Mouse (Mus musculus): ENCODE measurements around the gene Rbm25.
"Not testable (repeated sequence)": the region's sequence is repeated elsewhere in the genome, so short reads cannot be mapped to it uniquely, and the experiment has no call there.

Rbm25 gene

GRCm38 (mm10) chr12:83630936-83631335 is at the start of gene Rbm25:
Rbm25 (plus strand) TSS chr12:83631236.
- DNase-seq = not testable (repeated sequence)

GRCm38 (mm10) chr12:83582106-83582505 is 48.9 kb upstream of the Rbm25 start:
- DNase-seq = no peak

- peak; percentile 36 for DNase-seq
Measured at GRCm38 (mm10) chr12:83582747-83583146, 48.3 kb upstream of the Rbm25 start.

- DNase-seq = no peak
Measured at GRCm38 (mm10) chr12:83586628-83587027, 44.4 kb upstream of the Rbm25 start.

GRCm38 (mm10) chr12:83591754-83592501 is 39.1 kb upstream of the Rbm25 start:
- peak; percentile 46 for DNase-seq

- no peak for DNase-seq
Measured at GRCm38 (mm10) chr12:83594454-83595040, 36.5 kb upstream of the Rbm25 start.

- no peak for DNase-seq
Measured at GRCm38 (mm10) chr12:83596191-83596954, 34.7 kb upstream of the Rbm25 start.

GRCm38 (mm10) chr12:83597025-83597501 is 34.0 kb upstream of the Rbm25 start, which contains the start of gene Zfyve1:
Zfyve1 (minus strand) TSS chr12:83597222.
- peak; percentile 99 for DNase-seq

GRCm38 (mm10) chr12:83597881-83598280 is 33.2 kb upstream of the Rbm25 start:
- no peak for DNase-seq

- DNase-seq = no peak
Measured at GRCm38 (mm10) chr12:83602285-83602684, 28.8 kb upstream of the Rbm25 start.

GRCm38 (mm10) chr12:83606411-83606810 is 24.6 kb upstream of the Rbm25 start:
- DNase-seq = not testable (repeated sequence)

- no peak for DNase-seq
Measured at GRCm38 (mm10) chr12:83617261-83617660, 13.8 kb upstream of the Rbm25 start.

- DNase-seq = no peak
Measured at GRCm38 (mm10) chr12:83618981-83619380, 12.1 kb upstream of the Rbm25 start.

- not testable (repeated sequence) for DNase-seq
Measured at GRCm38 (mm10) chr12:83620694-83621093, 10.3 kb upstream of the Rbm25 start.

- no peak for DNase-seq
Measured at GRCm38 (mm10) chr12:83622031-83622755, 8.8 kb upstream of the Rbm25 start.

- DNase-seq = no peak
Measured at GRCm38 (mm10) chr12:83624321-83624720, 6.7 kb upstream of the Rbm25 start.

- peak; percentile 100 for DNase-seq
Measured at GRCm38 (mm10) chr12:83631743-83632679, 975 bp downstream of the Rbm25 start.

- peak; percentile 69 for DNase-seq
Measured at GRCm38 (mm10) chr12:83632680-83633025, 1.6 kb downstream of the Rbm25 start.

- no peak for DNase-seq
Measured at GRCm38 (mm10) chr12:83633807-83634206, 2.8 kb downstream of the Rbm25 start.

GRCm38 (mm10) chr12:83641233-83641632 is 10.2 kb downstream of the Rbm25 start:
- no peak for DNase-seq

- no peak for DNase-seq
Measured at GRCm38 (mm10) chr12:83643116-83643515, 12.1 kb downstream of the Rbm25 start.

GRCm38 (mm10) chr12:83650346-83650745 is 19.3 kb downstream of the Rbm25 start:
- no peak for DNase-seq
